Mouse (Mus musculus) erythroblast, adult 5-6 weeks (primary cell): Measurements from ENCODE around the gene Snx30. TPM values are rescaled to one million over a fixed set of nuclear protein-coding genes. Genes with fewer than 3 reads are reported as not detected.
A peak's percentile ranks its signal among the peaks of the same experiment; 100 is the strongest.

ENCODE experiments used
- ATAC-seq: replicated peaks from 2 replicates; pipeline ENCODE4 v1.8.0; 2016; ENCODE audit warnings: moderate number of reproducible peaks, mild to moderate bottlenecking, moderate TSS enrichment, inconsistent platforms; ENCODE audit not compliant: poor library complexity, low FRiP score, severe bottlenecking
- total RNA-seq, 2 experiments: library from RNA; stranded (forward) in 1 of 2; stranded (reverse) in 1 of 2; fragments of 150-400 nt in 1 of 2; fragments of 200-764, 138-1000 nt in 1 of 2; gene quantifications; 2 replicates each; pipeline versions ENCODE4 v1.2.3 to v1.2.4; 2015 to 2017; ENCODE audit warnings: low replicate concordance in 2 of 2

Snx30 gene
- total RNA-seq (2015; ENCODE audit: low replicate concordance) (2.5 and 3.7 TPM in 2 replicates), total RNA-seq (2017; ENCODE audit: low replicate concordance) (2.1 and 2.5 TPM in 2 replicates)

GRCm38 (mm10) chr4:59805181-59805967, at the start of gene Snx30:
Snx30 (plus strand) TSS chr4:59805840.
- peak; percentile 88 for ATAC-seq

- ATAC-seq = no peak
Measured at GRCm38 (mm10) chr4:59756332-59757082, 49.1 kb upstream of the Snx30 start.

- ATAC-seq = no peak
Measured at GRCm38 (mm10) chr4:59757452-59758435, 47.9 kb upstream of the Snx30 start.

- no peak for ATAC-seq
Measured at GRCm38 (mm10) chr4:59760016-59760415, 45.6 kb upstream of the Snx30 start.

GRCm38 (mm10) chr4:59760636-59761364, 44.8 kb upstream of the Snx30 start:
- no peak for ATAC-seq

GRCm38 (mm10) chr4:59761365-59761729, 44.3 kb upstream of the Snx30 start:
- no peak for ATAC-seq

GRCm38 (mm10) chr4:59764950-59765349, 40.7 kb upstream of the Snx30 start:
- no peak for ATAC-seq

GRCm38 (mm10) chr4:59765385-59766005, 40.1 kb upstream of the Snx30 start:
- no peak for ATAC-seq

- no peak for ATAC-seq
Measured at GRCm38 (mm10) chr4:59767717-59768116, 37.9 kb upstream of the Snx30 start.

GRCm38 (mm10) chr4:59772171-59772879, 33.3 kb upstream of the Snx30 start:
- ATAC-seq = no peak

GRCm38 (mm10) chr4:59777828-59778227, 27.8 kb upstream of the Snx30 start:
- no peak for ATAC-seq

GRCm38 (mm10) chr4:59780568-59780967, 25.1 kb upstream of the Snx30 start:
- no peak for ATAC-seq

GRCm38 (mm10) chr4:59782853-59783684, 22.6 kb upstream of the Snx30 start:
- ATAC-seq = no peak; the same call in 1 of the 2 replicates

GRCm38 (mm10) chr4:59783685-59784279, 21.9 kb upstream of the Snx30 start:
- ATAC-seq = peak; percentile 98

GRCm38 (mm10) chr4:59785412-59785811, 20.2 kb upstream of the Snx30 start:
- ATAC-seq = no peak

GRCm38 (mm10) chr4:59786661-59787060, 19.0 kb upstream of the Snx30 start:
- 0 out of 2 replicates have a peak, but pooled peaks have one; percentile 40 for ATAC-seq

- no peak for ATAC-seq
Measured at GRCm38 (mm10) chr4:59787126-59787525, 18.5 kb upstream of the Snx30 start.
